Mouse (Mus musculus): ENCODE measurements around the gene Pitpna. TPM values are rescaled to one million over a fixed set of nuclear protein-coding genes. Genes with fewer than 3 reads are reported as not detected.
A peak's percentile ranks its signal among the peaks of the same experiment; 100 is the strongest.

The Pitpna gene
- total RNA-seq, 1 experiment, result 40.3 TPM

GRCm38 (mm10) chr11:75574378-75575123, 13.3 kb upstream of the Pitpna start:
- Histone ChIP-seq H3K4me3 (ENCODE audit: insufficient read depth in 1 of 2, low read depth in 1 of 2, low read length in 2 of 2, poor library complexity in 1 of 2, severe bottlenecking in 1 of 2) (no peak overlapping the region), H3K36me3 (ENCODE audit: control insufficient read depth, insufficient read depth, low read length, poor library complexity, severe bottlenecking) (no peaks in the 10 kb centered on the region; the same call in 1 of the 2 replicates), H3K9ac (ENCODE audit: insufficient read depth, low read depth, low read length, poor library complexity, severe bottlenecking) (no peak overlapping the region), H3K27ac (ENCODE audit: insufficient read depth, low read depth, low read length, poor library complexity, severe bottlenecking) (no peak overlapping the region), H3K4me1 (ENCODE audit: control insufficient read depth in 2 of 2, insufficient read depth in 2 of 2, low read length in 2 of 2, poor library complexity in 1 of 2) (peaks cover 0 to 6% of the 10 kb centered on the region in 2 experiments; a peak in 2 of 4 replicates), H3K9me3 (ENCODE audit: control insufficient read depth, insufficient read depth, low read depth, low read length) (no peaks in the 10 kb centered on the region)
- in situ Hi-C loops (cut with MboI; ENCODE audit: low sequenced_read_pairs in 2 of 2, unreplicated experiment in 2 of 2), result no loop called here
- DNase-seq (ENCODE audit: low read depth, low spot score), result no peak
- TF ChIP-seq HCFC1 (IDR thresholded peaks at IDR 0.05; ENCODE audit: borderline replicate concordance, insufficient read depth, low read length), result no peak
- TF ChIP-seq MAFK (IDR thresholded peaks at IDR 0.05; ENCODE audit: insufficient read depth, low read depth, low read length), result no peak
- TF ChIP-seq CHD2 (IDR thresholded peaks at IDR 0.05; ENCODE audit: low read depth, low read length), result no peak
- no peak for TF ChIP-seq ZNF384 (IDR thresholded peaks at IDR 0.05; ENCODE audit: low read depth, low read length)
- no peak for TF ChIP-seq ZC3H11A (IDR thresholded peaks at IDR 0.05; ENCODE audit: borderline replicate concordance, low read depth, low read length)

DNA sequence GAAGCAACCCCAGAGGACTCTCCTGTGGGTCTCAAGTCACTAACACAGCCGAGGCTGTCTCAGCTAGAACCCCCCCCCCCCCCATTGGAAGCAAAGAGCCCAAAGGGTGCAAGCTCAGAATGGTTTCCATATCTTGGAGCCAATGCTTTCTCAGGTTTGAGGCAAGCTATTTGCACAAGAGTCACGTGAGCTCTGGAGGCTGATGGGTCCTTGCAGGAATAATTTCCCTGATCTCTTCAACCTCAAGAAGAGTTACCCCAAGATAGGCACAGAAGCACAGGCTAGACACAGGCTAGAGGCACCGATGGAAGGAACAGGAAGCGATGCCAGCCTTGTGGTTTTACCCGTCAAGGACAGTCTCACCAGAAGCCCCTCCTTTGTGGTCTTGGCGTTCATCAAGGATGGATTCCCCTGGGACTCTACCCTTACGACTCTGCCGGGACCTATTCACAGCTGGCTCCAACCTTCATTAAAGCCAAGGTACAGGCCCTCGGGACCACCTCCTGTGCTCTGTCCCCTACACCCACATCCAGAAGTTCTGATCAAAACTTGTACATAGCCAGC, 12.3 kb upstream of the Pitpna start:
- no peak overlapping the region for H3K9ac ChIP-seq (ENCODE audit: insufficient read depth, low read depth, low read length, poor library complexity, severe bottlenecking)
- in situ Hi-C loops (cut with MboI; ENCODE audit: low sequenced_read_pairs in 2 of 2, unreplicated experiment in 2 of 2), result no loop called here
- TF ChIP-seq MAFK (IDR thresholded peaks at IDR 0.05; ENCODE audit: insufficient read depth, low read depth, low read length), result no peak
- no peak for TF ChIP-seq ZC3H11A (IDR thresholded peaks at IDR 0.05; ENCODE audit: borderline replicate concordance, low read depth, low read length)
- no peak for TF ChIP-seq CHD2 (IDR thresholded peaks at IDR 0.05; ENCODE audit: low read depth, low read length)
- no peak for TF ChIP-seq ZNF384 (IDR thresholded peaks at IDR 0.05; ENCODE audit: low read depth, low read length)
- no peak for TF ChIP-seq HCFC1 (IDR thresholded peaks at IDR 0.05; ENCODE audit: borderline replicate concordance, insufficient read depth, low read length)
- no peak overlapping the region for H3K4me3 ChIP-seq (ENCODE audit: insufficient read depth in 1 of 2, low read depth in 1 of 2, low read length in 2 of 2, poor library complexity in 1 of 2, severe bottlenecking in 1 of 2)
- H3K27ac ChIP-seq (ENCODE audit: insufficient read depth, low read depth, low read length, poor library complexity, severe bottlenecking), result no peak overlapping the region
- no peaks in the 10 kb centered on the region; the same call in 1 of the 2 replicates for H3K36me3 ChIP-seq (ENCODE audit: control insufficient read depth, insufficient read depth, low read length, poor library complexity, severe bottlenecking)
- peaks cover 0 to 6% of the 10 kb centered on the region in 2 experiments; a peak in 2 of 4 replicates for H3K4me1 ChIP-seq (ENCODE audit: control insufficient read depth in 2 of 2, insufficient read depth in 2 of 2, low read length in 2 of 2, poor library complexity in 1 of 2)
- H3K9me3 ChIP-seq (ENCODE audit: control insufficient read depth, insufficient read depth, low read depth, low read length), result no peaks in the 10 kb centered on the region
- no peak for DNase-seq (ENCODE audit: low read depth, low spot score)

GRCm38 (mm10) chr11:75578609-75579008, 9.3 kb upstream of the Pitpna start:
- H3K36me3 ChIP-seq (ENCODE audit: control insufficient read depth, insufficient read depth, low read length, poor library complexity, severe bottlenecking), result no peaks in the 10 kb centered on the region
- no peak overlapping the region for H3K4me3 ChIP-seq (ENCODE audit: insufficient read depth in 1 of 2, low read depth in 1 of 2, low read length in 2 of 2, poor library complexity in 1 of 2, severe bottlenecking in 1 of 2)
- H3K27ac ChIP-seq (ENCODE audit: insufficient read depth, low read depth, low read length, poor library complexity, severe bottlenecking), result no peak overlapping the region
- H3K9ac ChIP-seq (ENCODE audit: insufficient read depth, low read depth, low read length, poor library complexity, severe bottlenecking), result no peak overlapping the region
- in situ Hi-C loops (cut with MboI; ENCODE audit: low sequenced_read_pairs in 2 of 2, unreplicated experiment in 2 of 2), result no loop called here
- no peak for DNase-seq (ENCODE audit: low read depth, low spot score)
- no peak for TF ChIP-seq ZNF384 (IDR thresholded peaks at IDR 0.05; ENCODE audit: low read depth, low read length)
- no peak for TF ChIP-seq HCFC1 (IDR thresholded peaks at IDR 0.05; ENCODE audit: borderline replicate concordance, insufficient read depth, low read length)
- no peaks in the 10 kb centered on the region for H3K9me3 ChIP-seq (ENCODE audit: control insufficient read depth, insufficient read depth, low read depth, low read length)
- no peaks in the 10 kb centered on the region for H3K4me1 ChIP-seq (ENCODE audit: control insufficient read depth in 2 of 2, insufficient read depth in 2 of 2, low read length in 2 of 2, poor library complexity in 1 of 2)

DNA sequence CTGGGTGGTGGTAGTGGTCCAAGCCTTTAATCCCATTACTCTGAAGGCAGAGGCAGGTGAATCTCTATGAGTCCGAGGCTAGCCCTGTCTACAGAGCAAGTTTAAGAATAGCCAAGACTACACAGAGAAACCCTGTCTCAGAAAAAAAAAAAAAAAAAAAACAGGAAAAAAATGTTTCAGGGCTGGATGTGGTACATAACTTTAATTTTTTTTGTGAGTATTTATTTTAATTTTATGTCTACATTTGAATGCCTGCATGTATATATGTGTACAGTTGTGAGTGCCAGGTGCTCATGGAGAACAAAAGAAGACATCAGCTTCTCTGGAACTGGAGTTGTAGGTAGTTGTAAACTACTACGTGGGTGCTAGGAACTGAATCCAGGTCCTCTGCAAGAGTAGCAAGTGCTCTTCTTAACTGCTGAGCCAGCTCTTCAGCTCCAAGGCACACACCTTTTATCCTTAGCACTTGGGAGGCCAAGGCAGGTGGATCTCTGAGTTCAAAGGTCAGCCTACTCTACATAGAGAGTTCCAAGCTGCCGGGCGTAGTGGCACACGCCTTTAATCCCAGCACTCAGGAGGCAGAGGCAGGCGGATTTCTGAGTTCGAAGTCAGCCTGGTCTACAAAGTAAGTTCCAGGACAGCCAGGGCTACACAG, 6.3 kb upstream of the Pitpna start:
- no peaks in the 10 kb centered on the region for H3K9me3 ChIP-seq (ENCODE audit: control insufficient read depth, insufficient read depth, low read depth, low read length)
- in situ Hi-C loops (cut with MboI; ENCODE audit: low sequenced_read_pairs in 2 of 2, unreplicated experiment in 2 of 2), result no loop called here
- no peaks in the 10 kb centered on the region for H3K36me3 ChIP-seq (ENCODE audit: control insufficient read depth, insufficient read depth, low read length, poor library complexity, severe bottlenecking)
- no peak overlapping the region for H3K4me3 ChIP-seq (ENCODE audit: insufficient read depth in 1 of 2, low read depth in 1 of 2, low read length in 2 of 2, poor library complexity in 1 of 2, severe bottlenecking in 1 of 2)
- DNase-seq (ENCODE audit: low read depth, low spot score), result no peak
- H3K4me1 ChIP-seq (ENCODE audit: control insufficient read depth in 2 of 2, insufficient read depth in 2 of 2, low read length in 2 of 2, poor library complexity in 1 of 2), result no peaks in the 10 kb centered on the region
- no peak overlapping the region for H3K9ac ChIP-seq (ENCODE audit: insufficient read depth, low read depth, low read length, poor library complexity, severe bottlenecking)
- TF ChIP-seq ZC3H11A (IDR thresholded peaks at IDR 0.05; ENCODE audit: borderline replicate concordance, low read depth, low read length) (no peak), CHD2 (IDR thresholded peaks at IDR 0.05; ENCODE audit: low read depth, low read length) (no peak), HCFC1 (IDR thresholded peaks at IDR 0.05; ENCODE audit: borderline replicate concordance, insufficient read depth, low read length) (no peak), ZNF384 (IDR thresholded peaks at IDR 0.05; ENCODE audit: low read depth, low read length) (peak; percentile 83; the same call in 1 of the 2 replicates), MAFK (IDR thresholded peaks at IDR 0.05; ENCODE audit: insufficient read depth, low read depth, low read length) (peak; percentile 77)
- no peak overlapping the region for H3K27ac ChIP-seq (ENCODE audit: insufficient read depth, low read depth, low read length, poor library complexity, severe bottlenecking)
